Mouse (Mus musculus) adrenal gland, postnatal 0 days (tissue): ENCODE measurements around the gene Hyal2. TPM values are rescaled to one million over a fixed set of nuclear protein-coding genes. Genes with fewer than 3 reads are reported as not detected.

Source experiments
- polyA plus RNA-seq: library from polyadenylated mRNA; unstranded; fragments of >200 nt; fragmentation: Nextera tagmentation; extraction: Ambion mirVana; gene quantifications from 2 replicates; pipeline ENCODE4 v1.2.1, GENCODE M21; 2015

Hyal2 gene
- polyA plus RNA-seq = 46.1 and 48.2 TPM in 2 replicates

GRCm38 (mm10) chr9:107567702-107568319, at the start of gene Hyal2:
Gene Hyal2, plus strand, starts transcription at chr9:107567945.

DNA sequence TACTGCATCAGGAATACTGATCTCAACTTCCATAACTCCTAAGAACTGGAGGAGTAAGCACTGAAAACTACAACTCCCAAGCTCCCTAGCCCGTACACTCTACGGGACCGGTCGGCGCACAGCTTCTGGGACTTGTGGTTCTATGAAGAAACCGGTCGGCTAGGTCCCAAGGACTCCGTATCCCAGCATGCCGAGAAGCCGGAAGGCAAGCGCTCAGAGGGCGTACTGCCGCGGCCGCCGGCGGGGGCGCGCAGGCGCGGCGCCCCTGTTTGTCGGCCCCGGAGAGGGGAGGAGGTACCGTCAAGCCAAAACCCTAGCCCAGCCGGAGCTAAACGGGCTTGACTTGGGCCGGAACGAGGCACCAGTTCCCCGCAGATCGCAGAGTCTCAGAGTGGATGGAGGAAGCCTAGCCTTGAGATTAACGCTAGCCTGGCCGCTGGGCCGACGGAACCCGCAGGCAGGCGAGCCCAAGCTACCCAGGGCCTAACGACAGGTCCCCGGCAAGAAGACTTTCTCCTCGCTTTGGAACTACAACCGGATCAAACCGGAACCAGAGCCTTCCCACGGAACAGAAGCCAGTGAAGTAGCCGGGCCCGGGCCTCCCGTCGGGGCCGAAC, 33.8 kb upstream of the Hyal2 start, which contains the start of gene Tmem115:
TSS of gene Tmem115 (plus strand) at position 155 of the 617 bp plus-strand sequence.

DNA sequence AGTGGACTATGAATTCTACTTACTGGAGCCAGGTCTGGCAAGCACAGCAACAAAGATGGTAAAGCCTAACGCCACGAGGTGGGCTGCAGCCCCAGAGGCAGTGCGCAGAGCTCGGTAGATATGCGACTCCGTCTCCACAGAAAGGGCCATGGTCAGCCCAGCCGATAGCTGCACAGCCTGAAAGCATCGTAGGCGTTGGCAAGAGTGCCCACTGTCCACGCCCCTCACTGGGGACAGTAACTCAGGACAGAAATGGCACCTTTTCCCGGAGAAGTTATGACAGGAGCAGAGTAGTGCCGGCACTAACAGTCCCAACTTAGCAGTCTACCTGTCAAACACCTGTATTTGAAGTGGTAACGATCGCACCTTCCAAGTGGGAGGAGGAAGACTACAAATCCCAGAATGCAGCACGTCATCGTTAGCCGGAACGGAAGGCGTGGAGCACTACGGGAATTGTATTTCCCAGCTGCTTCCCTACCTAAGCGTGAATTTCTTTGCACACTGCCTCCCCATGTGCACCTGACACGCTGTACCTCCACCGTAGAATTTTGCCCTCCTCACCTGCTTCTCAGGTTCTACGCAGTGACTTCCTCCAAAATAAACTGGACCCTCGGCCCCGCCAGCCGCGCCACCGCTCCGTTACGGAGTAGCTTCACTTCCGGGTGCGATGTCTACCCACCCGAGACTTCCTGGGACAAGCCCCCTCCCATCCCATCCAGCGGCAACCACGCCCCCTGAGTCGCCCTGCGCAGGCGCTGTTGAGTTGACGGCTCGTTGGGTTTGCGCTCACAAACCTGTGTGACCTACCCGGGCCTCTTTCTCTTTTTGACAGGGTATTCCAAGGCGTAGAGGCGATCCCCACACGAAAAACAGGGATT, 26.0 kb upstream of the Hyal2 start, which contains the start of the genes Cyb561d2 and Nprl2:
TSS of gene Cyb561d2 (minus strand) at position 720 of the 878 bp plus-strand sequence.
TSS of gene Nprl2 (plus strand) at position 753 of the 878 bp plus-strand sequence.

GRCm38 (mm10) chr9:107547026-107547425, 20.7 kb upstream of the Hyal2 start, which contains the start of gene Zmynd10:
Gene Zmynd10, plus strand, starts transcription at chr9:107547298.

GRCm38 (mm10) chr9:107551117-107551889, 16.4 kb upstream of the Hyal2 start, which contains the start of gene Rassf1:
Gene Rassf1, plus strand, starts transcription at chr9:107551555.

DNA sequence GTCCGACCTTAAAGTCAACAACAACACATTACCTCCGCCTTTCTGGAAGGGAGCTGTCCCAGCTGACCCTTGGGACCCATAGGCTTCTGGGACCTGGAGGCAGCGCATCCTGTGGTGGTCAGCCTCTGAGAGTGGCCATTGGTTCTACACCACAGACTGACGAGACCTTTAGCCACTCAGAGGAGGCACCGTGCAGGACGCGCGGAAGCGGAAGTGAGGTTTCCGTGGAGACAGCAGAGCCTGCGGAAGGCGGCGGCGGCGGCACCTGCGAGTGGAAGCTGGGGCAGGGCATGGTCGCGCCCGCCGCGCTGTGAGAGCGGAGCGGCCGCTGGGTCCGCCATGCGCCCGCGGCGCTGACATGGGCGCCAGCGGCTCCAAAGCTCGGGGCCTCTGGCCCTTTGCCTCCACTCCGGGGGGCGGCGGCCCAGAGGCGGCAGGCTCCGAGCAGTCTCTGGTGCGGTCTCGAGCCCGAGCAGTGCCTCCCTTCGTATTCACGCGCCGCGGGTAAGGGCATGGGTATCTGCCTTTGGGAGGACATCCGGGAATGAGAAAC, 4.6 kb upstream of the Hyal2 start, which contains the start of gene Tusc2:
TSS of gene Tusc2 (plus strand) at position 227 of the 553 bp plus-strand sequence.

DNA sequence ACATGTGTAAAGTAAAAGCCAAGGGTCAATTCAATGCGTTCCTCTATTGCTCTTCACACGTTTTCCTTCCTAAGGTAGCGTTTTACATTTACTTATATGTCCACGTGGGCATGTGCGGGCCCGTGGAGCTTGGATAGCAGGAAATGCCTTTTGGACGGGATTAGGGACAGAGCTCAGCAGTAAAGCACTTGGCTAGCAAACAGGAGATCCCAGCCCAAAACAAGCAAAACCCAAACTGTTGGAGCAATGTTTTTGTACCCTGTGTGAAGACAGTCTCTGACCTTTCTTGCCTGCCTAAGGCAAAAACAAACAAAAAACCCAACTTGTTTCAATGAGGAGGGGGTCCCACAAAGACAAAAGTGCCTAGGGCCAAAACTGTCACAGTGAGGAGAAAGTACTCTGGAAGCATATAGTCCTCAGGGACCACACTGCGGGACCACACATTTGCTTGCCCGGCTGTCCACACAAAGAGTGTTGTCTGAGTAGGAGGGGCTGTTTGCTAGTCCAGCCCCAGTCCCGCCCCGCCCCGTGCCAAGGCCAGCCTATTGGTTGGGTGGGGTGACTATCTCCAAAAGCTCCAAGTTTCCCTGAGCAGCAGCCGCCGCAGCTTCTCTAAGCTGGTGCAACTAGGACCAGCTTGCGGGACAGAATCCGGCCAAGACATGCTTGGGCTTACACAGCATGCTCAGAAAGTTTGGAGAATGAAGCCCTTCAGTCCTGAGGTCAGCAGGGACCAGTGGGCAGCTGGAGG, 8.8 kb downstream of the Hyal2 start, which contains the start of gene Hyal1:
TSS of gene Hyal1 (plus strand) at position 571 of the 751 bp plus-strand sequence.

DNA sequence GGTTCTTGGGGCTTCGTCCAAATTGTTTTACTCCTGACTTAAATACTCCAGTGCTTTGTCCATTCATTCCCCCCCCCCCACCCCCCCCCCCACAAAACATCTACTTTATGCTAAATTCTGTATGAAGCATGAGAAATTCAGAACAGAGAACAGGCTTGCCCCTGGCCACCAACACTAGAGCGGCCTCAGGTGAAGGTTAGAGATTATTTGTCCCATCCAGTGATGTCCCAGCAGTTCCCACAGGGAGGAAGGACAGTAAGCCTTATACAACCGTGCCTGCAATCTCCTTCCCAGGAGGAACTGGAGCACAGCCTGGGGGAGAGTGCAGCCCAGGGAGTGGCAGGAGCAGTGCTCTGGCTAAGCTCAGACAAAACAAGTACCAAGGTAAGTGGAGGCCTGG, 10.8 kb downstream of the Hyal2 start, which contains the start of gene Naa80:
TSS of gene Naa80 (plus strand) at position 301 of the 400 bp plus-strand sequence.

DNA sequence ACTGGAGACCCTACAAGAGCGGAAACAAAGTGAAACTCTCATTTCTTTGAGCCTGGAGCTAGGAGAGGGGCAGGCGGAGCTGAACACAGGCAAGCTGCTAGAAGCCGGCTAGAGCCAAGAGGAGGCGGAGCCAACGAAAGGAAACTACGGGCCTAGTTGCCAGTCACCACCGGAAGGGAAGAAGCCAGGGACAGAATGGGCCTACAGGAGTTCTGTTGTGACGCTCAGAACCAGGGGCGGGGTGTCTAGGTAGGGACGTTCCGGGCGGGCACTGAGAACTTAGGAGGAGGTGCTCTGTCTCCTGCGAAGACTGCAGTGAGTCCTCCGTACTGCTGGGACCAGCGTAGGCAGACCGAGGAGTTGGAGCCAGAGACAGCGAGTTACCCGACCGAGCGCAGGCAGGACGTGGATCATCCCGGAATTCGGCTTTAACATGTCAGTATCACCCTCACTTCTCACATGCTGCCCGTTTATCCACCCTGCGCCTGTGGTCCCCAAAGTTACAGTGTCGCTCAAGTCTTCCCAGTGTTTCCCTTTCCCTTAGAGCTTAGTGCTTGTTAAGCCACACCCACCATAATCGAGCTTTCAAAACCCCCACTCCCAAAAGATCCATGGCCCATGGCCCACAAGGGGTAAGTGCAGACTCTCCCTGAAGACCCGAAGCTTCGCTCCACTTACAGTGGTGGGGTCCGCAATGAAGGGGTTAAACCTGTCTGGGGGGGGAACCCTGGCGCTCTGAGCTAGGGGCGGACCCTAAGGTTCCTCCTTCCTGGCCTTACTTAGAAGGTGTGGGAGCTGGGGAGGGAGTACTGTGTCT, 13.0 kb downstream of the Hyal2 start, which contains the start of gene Hyal3:
TSS of gene Hyal3 (plus strand) at position 318 of the 817 bp plus-strand sequence.

DNA sequence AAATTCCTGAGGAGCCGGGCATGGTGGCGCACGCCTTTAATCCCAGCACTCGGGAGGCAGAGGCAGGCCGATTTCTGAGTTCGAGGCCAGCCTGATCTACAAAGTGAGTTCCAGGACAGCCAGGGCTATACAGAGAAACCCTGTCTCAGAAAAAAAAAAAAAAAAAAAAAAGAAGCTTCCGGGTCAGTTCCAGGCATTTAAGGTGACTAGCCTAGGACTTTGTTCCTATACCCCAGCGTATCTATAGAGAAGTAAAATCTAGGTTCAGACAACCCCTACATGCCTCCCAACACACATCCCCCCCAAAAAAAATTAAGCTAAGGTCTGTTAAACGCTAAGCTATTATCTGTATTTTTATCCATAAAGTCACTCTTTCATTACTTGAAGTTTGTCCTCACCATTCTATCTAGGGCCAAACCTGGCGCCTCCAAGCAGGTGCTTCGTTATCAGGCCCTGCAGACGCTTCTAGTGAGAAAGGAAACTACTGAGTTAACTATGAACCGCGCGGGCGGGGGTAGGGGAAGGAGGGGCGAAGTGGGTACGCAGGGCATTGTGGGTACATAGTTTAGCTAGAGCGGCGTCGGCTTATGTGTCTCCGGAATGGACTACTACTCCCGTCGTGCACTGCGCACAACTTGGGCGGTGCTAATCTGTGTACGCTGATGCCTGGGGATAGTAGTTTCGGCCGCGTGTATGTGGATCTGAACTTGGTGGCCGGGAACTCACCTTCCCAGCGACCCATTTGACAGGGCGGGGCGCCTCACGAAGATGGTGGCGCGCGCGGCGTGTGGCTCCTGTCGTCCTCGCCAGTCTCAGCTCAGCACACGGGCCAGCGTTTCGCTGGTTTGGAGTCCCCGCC, 19.5 kb downstream of the Hyal2 start, which contains the start of gene Ifrd2:
TSS of gene Ifrd2 (plus strand) at position 669 of the 859 bp plus-strand sequence.

DNA sequence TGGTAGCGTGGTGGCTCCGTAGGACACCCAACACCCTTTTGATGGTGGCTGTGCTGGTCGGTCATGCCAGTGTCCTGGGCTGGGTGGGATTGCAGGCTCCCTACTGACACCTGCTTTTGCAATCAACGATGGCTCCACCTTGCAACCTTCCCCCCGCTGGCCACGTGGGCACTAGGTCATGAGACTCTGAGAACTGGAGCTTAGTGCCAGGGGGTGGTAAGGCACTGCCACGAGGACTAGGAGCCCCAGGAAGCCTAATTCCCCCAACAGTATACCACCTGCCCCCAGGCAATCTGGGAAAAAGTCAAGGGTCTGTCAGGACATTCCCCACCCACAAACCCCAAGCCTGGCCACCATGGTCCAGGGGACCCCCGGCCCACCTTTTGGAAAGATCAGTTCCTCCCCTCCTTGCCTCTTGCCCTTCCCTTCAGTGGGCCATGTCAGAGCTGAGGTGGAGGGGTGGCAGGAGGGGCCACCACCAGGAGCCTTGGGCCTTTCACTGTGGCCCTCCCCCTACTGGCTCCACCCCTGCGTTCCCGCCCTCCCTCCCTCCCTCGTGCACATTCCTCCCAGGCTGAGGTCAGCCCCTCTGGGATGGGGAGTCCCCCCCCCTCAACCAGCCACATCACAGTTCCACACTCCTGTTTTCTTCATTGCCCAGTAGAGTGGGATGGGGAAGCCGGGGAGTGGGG, 41.1 kb downstream of the Hyal2 start, which contains the start of gene Sema3b:
TSS of gene Sema3b (minus strand) at position 489 of the 692 bp plus-strand sequence.

Other genes starting within 250 kb of the Hyal2 start
- 8.4 and 10.8 TPM in 2 replicates for gene Hemk1, start 229.6 kb upstream of the Hyal2 start, polyA plus RNA-seq
- gene 6430571L13Rik, start 227.3 kb upstream of the Hyal2 start, polyA plus RNA-seq = 0.44 and 0.86 TPM in 2 replicates
- 0.35 and 0.52 TPM in 2 replicates for gene Cacna2d2, start 168.3 kb upstream of the Hyal2 start, polyA plus RNA-seq
- 43.7 and 54.5 TPM in 2 replicates for gene Tmem115, start 34.0 kb upstream of the Hyal2 start, polyA plus RNA-seq
- 40.5 and 46.6 TPM in 2 replicates for gene Cyb561d2, start 25.8 kb upstream of the Hyal2 start, polyA plus RNA-seq
- gene Nprl2, start 25.7 kb upstream of the Hyal2 start, polyA plus RNA-seq = 25.7 and 33.2 TPM in 2 replicates
- gene Zmynd10, start 20.6 kb upstream of the Hyal2 start, polyA plus RNA-seq = 0.87 and 0.88 TPM in 2 replicates
- gene Rassf1, start 16.4 kb upstream of the Hyal2 start, polyA plus RNA-seq = 34.4 and 42.2 TPM in 2 replicates
- gene Tusc2, start 4.7 kb upstream of the Hyal2 start, polyA plus RNA-seq = 63.2 and 71.2 TPM in 2 replicates
- gene Hyal1, start 9.0 kb downstream of the Hyal2 start, polyA plus RNA-seq = 2.8 and 4.5 TPM in 2 replicates
- 13.4 and 16.0 TPM in 2 replicates for gene Naa80, start 10.9 kb downstream of the Hyal2 start, polyA plus RNA-seq
- 0.85 and 1.5 TPM in 2 replicates for gene Hyal3, start 12.9 kb downstream of the Hyal2 start, polyA plus RNA-seq
- gene Ifrd2, start 19.7 kb downstream of the Hyal2 start, polyA plus RNA-seq = 20.0 and 31.8 TPM in 2 replicates
- 8.3 and 8.7 TPM in 2 replicates for gene Sema3b, start 41.3 kb downstream of the Hyal2 start, polyA plus RNA-seq
- 258 and 304 TPM in 2 replicates for gene Gnai2, start 67.4 kb downstream of the Hyal2 start, polyA plus RNA-seq
- 5.0 TPM in 2 replicates for gene Slc38a3, start 101.6 kb downstream of the Hyal2 start, polyA plus RNA-seq
- gene Gnat1, start 111.8 kb downstream of the Hyal2 start, polyA plus RNA-seq = 0.40 and 1.9 TPM in 2 replicates
- 5.7 and 6.2 TPM in 2 replicates for gene Sema3f, start 142.5 kb downstream of the Hyal2 start, polyA plus RNA-seq
- gene Rbm5, start 203.1 kb downstream of the Hyal2 start, polyA plus RNA-seq = 54.4 and 75.5 TPM in 2 replicates